Mouse (Mus musculus) heart, postnatal 0 days (tissue): ENCODE measurements around the gene Ubqln4.

Experiments used
- CTCF ChIP-seq: IDR thresholded peaks from 2 replicates; pipeline ENCODE4 v1.5.1; 2016; ENCODE audit warnings: antibody characterized with exemption, control low read depth, low read depth
- EP300 ChIP-seq: IDR thresholded peaks from 2 replicates; pipeline ENCODE4 v1.6.1; 2016; ENCODE audit warnings: antibody characterized with exemption, low read depth

DNA sequence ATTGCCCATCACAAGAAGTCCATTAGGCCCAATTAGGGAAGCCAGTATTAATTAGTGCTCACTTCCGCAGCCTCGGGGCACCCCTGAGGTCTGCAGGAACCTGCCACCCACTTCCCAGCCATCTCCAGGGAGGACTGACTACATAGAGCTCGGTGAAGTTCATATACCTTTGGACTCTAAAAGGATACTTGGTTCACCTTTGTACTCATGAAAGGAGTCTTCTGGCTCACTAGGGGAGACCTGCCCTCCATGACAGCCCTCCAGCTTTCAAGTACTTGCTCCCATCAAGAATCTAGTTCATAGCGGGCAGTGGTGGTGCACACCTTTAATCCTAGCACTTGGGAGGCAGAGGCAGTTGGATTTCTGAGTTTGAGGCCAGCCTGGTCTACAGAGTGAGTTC is 35.1 kb upstream of the Ubqln4 start:
- TF ChIP-seq CTCF (no peak), EP300 (no peak)
